Mouse (Mus musculus) erythroblast, embryonic 14.5 days (primary cell): ENCODE data around the gene Tssk2.

Source experiments
- GATA1 ChIP-seq: IDR thresholded peaks from 2 replicates; pipeline ENCODE4 v1.6.1; 2012; ENCODE audit warnings: low read length, inconsistent platforms, mixed read lengths
- TAL1 ChIP-seq: IDR thresholded peaks from 3 replicates; pipeline ENCODE4 v1.6.1; 2012; ENCODE audit warnings: low read length, inconsistent platforms, mixed read lengths

- TF ChIP-seq GATA1 (no peak), TAL1 (no peak)
These were observed 46.6 kb upstream of the Tssk2 start for GRCm38 (mm10) chr16:17851860-17852259.
